Mouse (Mus musculus): Measurements from ENCODE around the gene Fbn1.
A peak's percentile ranks its signal among the peaks of the same experiment; 100 is the strongest.
"Not testable (repeated sequence)": the region's sequence is repeated elsewhere in the genome, so short reads cannot be mapped to it uniquely, and the experiment has no call there.

Fbn1 gene

GRCm38 (mm10) chr2:125290197-125290965 lies 217.4 kb downstream of the Fbn1 start:
- no peak for DNase-seq

GRCm38 (mm10) chr2:125285777-125286176 lies 222.0 kb downstream of the Fbn1 start:
- no peak for DNase-seq

- no peak for DNase-seq
Measured at GRCm38 (mm10) chr2:125282334-125283206, 225.2 kb downstream of the Fbn1 start.

- DNase-seq: not testable (repeated sequence)
Measured at GRCm38 (mm10) chr2:125279995-125280394, 227.8 kb downstream of the Fbn1 start.

- DNase-seq: peak; percentile 44 to 77
Measured at GRCm38 (mm10) chr2:125278474-125278873, 229.3 kb downstream of the Fbn1 start.

GRCm38 (mm10) chr2:125276692-125277091 lies 231.1 kb downstream of the Fbn1 start:
- peak in 1 of 2 experiments; percentile 47 for DNase-seq

GRCm38 (mm10) chr2:125275617-125276016 lies 232.2 kb downstream of the Fbn1 start:
- DNase-seq: no peak

- DNase-seq: no peak
Measured at GRCm38 (mm10) chr2:125268876-125269275, 238.9 kb downstream of the Fbn1 start.

- peak; percentile 33 to 60 for DNase-seq
Measured at GRCm38 (mm10) chr2:125263753-125264152, 244.0 kb downstream of the Fbn1 start.

- peak in 1 of 2 experiments; percentile 19 for DNase-seq
Measured at GRCm38 (mm10) chr2:125263056-125263455, 244.7 kb downstream of the Fbn1 start.

GRCm38 (mm10) chr2:125260326-125260725 lies 247.5 kb downstream of the Fbn1 start:
- no peak for DNase-seq

GRCm38 (mm10) chr2:125259230-125260120 lies 248.3 kb downstream of the Fbn1 start:
- DNase-seq: peak in 1 of 2 experiments; percentile 42

GRCm38 (mm10) chr2:125255886-125256285 lies 251.9 kb downstream of the Fbn1 start:
- DNase-seq: no peak

GRCm38 (mm10) chr2:125254630-125255029 lies 253.2 kb downstream of the Fbn1 start:
- DNase-seq: no peak

- DNase-seq: no peak
Measured at GRCm38 (mm10) chr2:125253699-125254098, 254.1 kb downstream of the Fbn1 start.

GRCm38 (mm10) chr2:125252275-125252674 lies 255.5 kb downstream of the Fbn1 start:
- DNase-seq: peak in 1 of 2 experiments; percentile 60

GRCm38 (mm10) chr2:125251781-125252180 lies 256.0 kb downstream of the Fbn1 start:
- no peak for DNase-seq
